Mouse (Mus musculus) neural tube, embryonic 15.5 days (tissue): Measurements from ENCODE around the gene Gm10100. TPM values are rescaled to one million over a fixed set of nuclear protein-coding genes. Genes with fewer than 3 reads are reported as not detected.
"Not testable (repeated sequence)": the region's sequence is repeated elsewhere in the genome, so short reads cannot be mapped to it uniquely, and the experiment has no call there.

ENCODE experiments used
- ATAC-seq: fragments of 200-750 bp; cut with Nextera tagmentation; 2 replicates; pipeline ENCODE4 v1.8.0; 2017; ENCODE audit warnings: mild to moderate bottlenecking, moderate TSS enrichment, moderate library complexity; ENCODE audit not compliant: low FRiP score
- H3K27ac ChIP-seq: fragments of 300-500 bp; sonication (generic); replicated peaks from 2 replicates; pipeline ENCODE4 v1.5.1; 2015; ENCODE audit warnings: mild to moderate bottlenecking, inconsistent platforms
- H3K27me3 ChIP-seq: fragments of 300-500 bp; sonication (generic); replicated peaks from 2 replicates; pipeline ENCODE4 v1.6.1; 2015; ENCODE audit warnings: inconsistent platforms
- H3K36me3 ChIP-seq: fragments of 300-500 bp; sonication (generic); 2 replicates; pipeline ENCODE4 v1.6.1; 2015; ENCODE audit warnings: inconsistent platforms
- H3K4me1 ChIP-seq: fragments of 300-500 bp; sonication (generic); 2 replicates; pipeline ENCODE4 v1.6.1; 2015; ENCODE audit warnings: inconsistent platforms
- H3K4me2 ChIP-seq: fragments of 300-500 bp; sonication (generic); 2 replicates; pipeline ENCODE4 v1.6.1; 2015; ENCODE audit warnings: inconsistent platforms, mild to moderate bottlenecking, moderate library complexity
- H3K4me3 ChIP-seq: fragments of 300-500 bp; sonication (generic); replicated peaks from 2 replicates; pipeline ENCODE4 v1.5.1; 2015; ENCODE audit warnings: mild to moderate bottlenecking, inconsistent platforms
- H3K9ac ChIP-seq: fragments of 300-500 bp; sonication (generic); replicated peaks from 2 replicates; pipeline ENCODE4 v1.6.1; 2015; ENCODE audit warnings: mild to moderate bottlenecking, inconsistent platforms
- H3K9me3 ChIP-seq: fragments of 300-500 bp; sonication (generic); replicated peaks from 2 replicates; pipeline ENCODE4 v1.6.1; 2016; ENCODE audit warnings: inconsistent platforms
- WGBS: fragments of 180-500 bp; shearing (Covaris S2); methylation state at CpG from one replicate; pipeline ENCODE4 v1.1.7; 2015; ENCODE audit warnings: mixed read lengths; 5-methylcytosine and 5-hydroxymethylcytosine counted together
- polyA plus RNA-seq: library from polyadenylated mRNA; unstranded; fragments of >200 nt; fragmentation: Nextera tagmentation; extraction: Ambion mirVana; gene quantifications from 2 replicates; pipeline ENCODE4 v1.2.1, GENCODE M21; 2015

Gm10100 gene
- polyA plus RNA-seq, 1 experiment from 2014 or later = not detected

- Histone ChIP-seq H3K27me3 (no peaks in the 10 kb centered on the region), H3K36me3 (no peaks in the 10 kb centered on the region), H3K9ac (no peak within 1 kb of the TSS), H3K4me3 (no peak within 1 kb of the TSS), H3K4me2 (no peak within 1 kb of the TSS), H3K9me3 (no peaks in the 10 kb centered on the region), H3K4me1 (no peaks in the 10 kb centered on the region), H3K27ac (no peak within 1 kb of the TSS)
- no peak for ATAC-seq
- 86% methylated on average over 1 of the region's 1 CpGs for WGBS
These were observed 10.8 kb upstream of the Gm10100 start, which contains the start of gene Gm10142 for GRCm38 (mm10) chr10:77715507-77715906. Gene Gm10142, plus strand, starts transcription at chr10:77715807.

GRCm38 (mm10) chr10:77720299-77720698 lies 6.0 kb upstream of the Gm10100 start, which contains the start of gene Krtap12-1:
Gene Krtap12-1, plus strand, starts transcription at chr10:77720599.
- not testable (repeated sequence) for H3K9ac ChIP-seq, H3K4me1 ChIP-seq, H3K36me3 ChIP-seq, H3K4me3 ChIP-seq, H3K9me3 ChIP-seq, ATAC-seq, H3K4me2 ChIP-seq, H3K27ac ChIP-seq, H3K27me3 ChIP-seq
- WGBS = 83% methylated on average over 1 of the region's 1 CpGs

GRCm38 (mm10) chr10:77724855-77725254 lies 1.4 kb upstream of the Gm10100 start:
- no peak for ATAC-seq
- Histone ChIP-seq H3K9ac (no peak overlapping the region), H3K4me3 (no peak overlapping the region), H3K4me2 (no peak overlapping the region), H3K4me1 (no peaks in the 10 kb centered on the region), H3K9me3 (no peaks in the 10 kb centered on the region), H3K27me3 (no peaks in the 10 kb centered on the region), H3K27ac (no peak overlapping the region), H3K36me3 (no peaks in the 10 kb centered on the region)
- WGBS = 79% methylated on average over 8 of the region's 8 CpGs

GRCm38 (mm10) chr10:77728280-77728679 lies 2.0 kb downstream of the Gm10100 start:
- no peak overlapping the region for H3K4me2 ChIP-seq
- no peak overlapping the region for H3K9ac ChIP-seq
- no peaks in the 10 kb centered on the region for H3K27me3 ChIP-seq
- no peaks in the 10 kb centered on the region for H3K9me3 ChIP-seq
- no peak for ATAC-seq
- no peaks in the 10 kb centered on the region for H3K4me1 ChIP-seq
- 73% methylated on average over 4 of the region's 4 CpGs for WGBS
- H3K27ac ChIP-seq = no peak overlapping the region
- no peak overlapping the region for H3K4me3 ChIP-seq
- H3K36me3 ChIP-seq = no peaks in the 10 kb centered on the region

- H3K4me1 ChIP-seq = no peaks in the 10 kb centered on the region
- H3K4me3 ChIP-seq = no peak overlapping the region
- 59% methylated on average over 4 of the region's 4 CpGs for WGBS
- no peak overlapping the region for H3K27ac ChIP-seq
- no peaks in the 10 kb centered on the region for H3K9me3 ChIP-seq
- H3K36me3 ChIP-seq = no peaks in the 10 kb centered on the region
- H3K9ac ChIP-seq = no peak overlapping the region
- ATAC-seq = no peak
- no peaks in the 10 kb centered on the region for H3K27me3 ChIP-seq
- H3K4me2 ChIP-seq = no peak overlapping the region
These were observed 3.0 kb downstream of the Gm10100 start for GRCm38 (mm10) chr10:77729241-77729640.

GRCm38 (mm10) chr10:77735928-77736327 lies 9.6 kb downstream of the Gm10100 start:
- ATAC-seq = no peak
- no peaks in the 10 kb centered on the region for H3K36me3 ChIP-seq
- no peaks in the 10 kb centered on the region for H3K4me1 ChIP-seq
- H3K27ac ChIP-seq = no peak overlapping the region
- H3K4me3 ChIP-seq = no peak overlapping the region
- no peaks in the 10 kb centered on the region for H3K27me3 ChIP-seq
- 90% methylated on average over 1 of the region's 1 CpGs for WGBS
- H3K9ac ChIP-seq = no peak overlapping the region
- no peaks in the 10 kb centered on the region for H3K9me3 ChIP-seq
- no peak overlapping the region for H3K4me2 ChIP-seq

- Histone ChIP-seq H3K4me1 (no peaks in the 10 kb centered on the region), H3K27me3 (no peaks in the 10 kb centered on the region)
- 87% methylated on average over 4 of the region's 4 CpGs for WGBS
These were observed 12.6 kb downstream of the Gm10100 start for GRCm38 (mm10) chr10:77738929-77739328.

GRCm38 (mm10) chr10:77741924-77742688 lies 15.8 kb downstream of the Gm10100 start, which contains the start of gene Gm18596:
Gene Gm18596, minus strand, starts transcription at chr10:77742638.
- H3K9me3 ChIP-seq, H3K4me2 ChIP-seq, H3K9ac ChIP-seq, H3K4me1 ChIP-seq, H3K4me3 ChIP-seq, ATAC-seq, H3K27me3 ChIP-seq, H3K27ac ChIP-seq, H3K36me3 ChIP-seq: not testable (repeated sequence)
- WGBS = 59% methylated on average over 5 of the region's 5 CpGs

More at GRCm38 (mm10) chr10:77738929-77739328, 12.6 kb downstream of the Gm10100 start:
- no peak overlapping the region for H3K4me2 ChIP-seq
- ATAC-seq = no peak
- H3K4me3 ChIP-seq = no peak overlapping the region
- H3K9me3 ChIP-seq = no peaks in the 10 kb centered on the region
- no peaks in the 10 kb centered on the region for H3K36me3 ChIP-seq
- H3K27ac ChIP-seq = no peak overlapping the region
- H3K9ac ChIP-seq = no peak overlapping the region

- ATAC-seq, H3K4me1 ChIP-seq, H3K4me3 ChIP-seq, H3K27ac ChIP-seq, H3K9me3 ChIP-seq, H3K36me3 ChIP-seq, H3K27me3 ChIP-seq, H3K9ac ChIP-seq, H3K4me2 ChIP-seq: not testable (repeated sequence)
- WGBS = 82% methylated on average over 1 of the region's 1 CpGs
These were observed 24.4 kb downstream of the Gm10100 start for GRCm38 (mm10) chr10:77750686-77751085.

GRCm38 (mm10) chr10:77751254-77751653 lies 25.0 kb downstream of the Gm10100 start, which contains the start of gene Gm9736:
Gene Gm9736, minus strand, starts transcription at chr10:77751354.
- not testable (repeated sequence) for H3K27ac ChIP-seq
- 38% methylated on average over 1 of the region's 1 CpGs for WGBS

GRCm38 (mm10) chr10:77752312-77752711 lies 26.0 kb downstream of the Gm10100 start:
- H3K4me1 ChIP-seq, H3K9ac ChIP-seq, ATAC-seq, H3K27me3 ChIP-seq, H3K4me2 ChIP-seq, H3K9me3 ChIP-seq, H3K27ac ChIP-seq, H3K36me3 ChIP-seq, H3K4me3 ChIP-seq: not testable (repeated sequence)
- WGBS = 68% methylated on average over 3 of the region's 3 CpGs

More at GRCm38 (mm10) chr10:77751254-77751653, 25.0 kb downstream of the Gm10100 start, which contains the start of gene Gm9736:
- not testable (repeated sequence) for H3K4me3 ChIP-seq, H3K4me2 ChIP-seq, H3K36me3 ChIP-seq, H3K4me1 ChIP-seq, ATAC-seq, H3K9ac ChIP-seq, H3K27me3 ChIP-seq, H3K9me3 ChIP-seq

GRCm38 (mm10) chr10:77753448-77753847 lies 27.2 kb downstream of the Gm10100 start:
- no peaks in the 10 kb centered on the region for H3K27me3 ChIP-seq
- no peaks in the 10 kb centered on the region for H3K4me1 ChIP-seq
- H3K36me3 ChIP-seq = no peaks in the 10 kb centered on the region
- H3K9ac ChIP-seq = no peak overlapping the region
- H3K4me3 ChIP-seq = no peak overlapping the region
- no peak for ATAC-seq
- H3K9me3 ChIP-seq = no peaks in the 10 kb centered on the region
- no peak overlapping the region for H3K27ac ChIP-seq
- no peak overlapping the region for H3K4me2 ChIP-seq
